10 mouse cellular contexts compared by ENCODE assay signal in the genomic region with DNA sequence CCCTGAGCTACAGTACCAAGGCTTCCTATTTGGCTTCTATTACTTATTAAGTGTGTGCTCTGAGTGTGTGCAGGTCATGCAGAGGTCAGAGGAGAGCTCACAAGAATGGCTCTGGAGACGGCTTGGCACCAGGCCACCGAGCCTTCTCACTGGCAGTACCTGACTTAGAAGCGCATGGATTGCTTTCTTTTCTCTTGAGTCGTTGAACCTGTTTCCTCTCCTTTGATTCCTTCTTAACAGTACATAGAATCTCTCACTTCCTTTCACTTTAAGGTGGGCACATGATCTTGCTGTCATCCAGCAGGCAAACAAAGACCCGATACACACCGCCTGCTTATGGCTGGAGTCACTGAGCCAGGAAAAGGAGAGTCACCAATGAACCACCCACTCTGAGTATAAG.
DNase-seq lines count a peak whose midpoint lies in the region; ATAC-seq and TF ChIP-seq lines count a peak whose summit lies in the region.
"Had no signal": no experiment of that assay in that cellular context is flagged by ENCODE, and none has a peak within 500 bp of the region (broad histone marks: within the 10 kb centered on the region; RNA-seq: fewer than 3 reads in every experiment).

No protein-coding gene starts in this region.

- H3K27me3 ChIP-seq in lung, postnatal 0 days (replicated peaks; ENCODE audit: insufficient read depth, low read length): no peaks in the 10 kb centered on the region
- H3K27me3 ChIP-seq in forebrain, embryonic 16.5 days (replicated peaks; ENCODE audit: control insufficient read depth, insufficient read depth, low read length): no peaks in the 10 kb centered on the region
- no peaks in the 10 kb centered on the region for H3K27me3 ChIP-seq in forebrain, embryonic 11.5 days (ENCODE audit: control insufficient read depth, insufficient read depth, low read length)
- H3K27me3 ChIP-seq: hindbrain, embryonic 15.5 days had no signal

- ATAC-seq in hematopoietic stem cell, adult 5-6 weeks (replicated peaks in 1 of 2; ENCODE audit: insufficient read depth in 1 of 2, low FRiP score in 2 of 2, low TSS enrichment in 1 of 2, low read depth in 1 of 2, poor library complexity in 2 of 2, severe bottlenecking in 2 of 2): peak; percentile 25 to 47; a peak in 1 of 4 replicates
- ATAC-seq in lung, postnatal 0 days: peak; percentile 86
- no peak for ATAC-seq in forebrain, embryonic 16.5 days
- ATAC-seq in forebrain, embryonic 11.5 days (replicated peaks; ENCODE audit: low FRiP score): no peak

- no peaks in the 10 kb centered on the region for H3K9me3 ChIP-seq in lung, postnatal 0 days (ENCODE audit: low read length)
- H3K9me3 ChIP-seq in forebrain, embryonic 16.5 days (ENCODE audit: control insufficient read depth, low read length): no peaks in the 10 kb centered on the region
- no peaks in the 10 kb centered on the region for H3K9me3 ChIP-seq in forebrain, embryonic 11.5 days (ENCODE audit: control insufficient read depth, low read length)
- H3K9me3 ChIP-seq: hindbrain, embryonic 15.5 days had no signal

- H3K27ac ChIP-seq in lung, postnatal 0 days (ENCODE audit: low read length): 0 out of 2 replicates have a peak overlapping the region, but pooled peaks have one; percentile 39
- no peak overlapping the region for H3K27ac ChIP-seq in forebrain, embryonic 16.5 days (ENCODE audit: low read length)
- no peak overlapping the region for H3K27ac ChIP-seq in forebrain, embryonic 11.5 days (ENCODE audit: low read depth, low read length)
- H3K27ac ChIP-seq: hindbrain, embryonic 15.5 days had no signal

- H3K36me3 ChIP-seq in lung, postnatal 0 days (ENCODE audit: insufficient read depth, low read length): no peaks in the 10 kb centered on the region
- no peaks in the 10 kb centered on the region for H3K36me3 ChIP-seq in forebrain, embryonic 16.5 days (ENCODE audit: control insufficient read depth, insufficient read depth)
- no peaks in the 10 kb centered on the region; the same call in 1 of the 2 replicates for H3K36me3 ChIP-seq in forebrain, embryonic 11.5 days (ENCODE audit: control insufficient read depth, insufficient read depth, low read length)
- H3K36me3 ChIP-seq: hindbrain, embryonic 15.5 days had no signal

- H3K4me3 ChIP-seq in lung, postnatal 0 days (ENCODE audit: low read depth, low read length): no peak overlapping the region
- no peak overlapping the region for H3K4me3 ChIP-seq in forebrain, embryonic 16.5 days (replicated peaks; ENCODE audit: low read length)
- H3K4me3 ChIP-seq in forebrain, embryonic 11.5 days (ENCODE audit: low read depth, low read length): no peak overlapping the region
- H3K4me3 ChIP-seq: hindbrain, embryonic 15.5 days; myocyte had no signal

- WGBS in lung, postnatal 0 days: 20% methylated on average over 6 of the region's 6 CpGs
- WGBS in forebrain, embryonic 16.5 days: 53% methylated on average over 6 of the region's 6 CpGs
- WGBS in forebrain, embryonic 11.5 days: 69% methylated on average over 6 of the region's 6 CpGs

- no peak overlapping the region for H3K4me2 ChIP-seq in lung, postnatal 0 days (replicated peaks; ENCODE audit: low read depth, low read length)
- H3K4me2 ChIP-seq in forebrain, embryonic 16.5 days (ENCODE audit: low read length): no peak overlapping the region
- no peak overlapping the region for H3K4me2 ChIP-seq in forebrain, embryonic 11.5 days (ENCODE audit: low read depth, low read length, severe bottlenecking)
- H3K4me2 ChIP-seq: hindbrain, embryonic 15.5 days had no signal

- H3K9ac ChIP-seq in lung, postnatal 0 days (replicated peaks; ENCODE audit: low read depth): no peak overlapping the region
- H3K9ac ChIP-seq in forebrain, embryonic 16.5 days (replicated peaks; ENCODE audit: low read depth, low read length): no peak overlapping the region
- H3K9ac ChIP-seq in forebrain, embryonic 11.5 days (ENCODE audit: low read length): no peak overlapping the region
- H3K9ac ChIP-seq: hindbrain, embryonic 15.5 days had no signal

- peak; percentile 50 for DNase-seq in 416B (ENCODE audit: low read depth)
- peak; percentile 58 for DNase-seq in T-cell, adult 2 months (ENCODE audit: low spot score)
- DNase-seq in lung, postnatal 0 days (ENCODE audit: low spot score): peak; percentile 75
- DNase-seq in right cerebral cortex, postnatal 14 days: no peak
- DNase-seq in layer of hippocampus, postnatal 36 days: no peak
- no peak for DNase-seq in forebrain, embryonic 11.5 days (ENCODE audit: low spot score)

- H3K4me1 ChIP-seq in lung, postnatal 0 days (ENCODE audit: insufficient read depth, low read depth, low read length): peaks cover 5% of the 10 kb centered on the region; the same call in 1 of the 2 replicates
- H3K4me1 ChIP-seq in forebrain, embryonic 16.5 days (replicated peaks; ENCODE audit: control insufficient read depth, insufficient read depth, low read length): peaks cover 6% of the 10 kb centered on the region; the same call in 1 of the 2 replicates
- no peaks in the 10 kb centered on the region for H3K4me1 ChIP-seq in forebrain, embryonic 11.5 days (replicated peaks; ENCODE audit: control insufficient read depth, insufficient read depth, low read length)
- H3K4me1 ChIP-seq: hindbrain, embryonic 15.5 days had no signal

- TF ChIP-seq EP300 in lung, postnatal 0 days (IDR thresholded peaks at IDR 0.05): no peak

- TF ChIP-seq CTCF in lung, postnatal 0 days (IDR thresholded peaks at IDR 0.05): no peak

Comparison
In these comparisons a context has a peak if more than half of its experiments do, and no peak if none do; other contexts are left out.
1. DNase-seq: peak in 416B (single experiment), T-cell, adult 2 months (single experiment) and lung, postnatal 0 days (single experiment); none in right cerebral cortex, postnatal 14 days (single experiment), layer of hippocampus, postnatal 36 days (0 of 2) and forebrain, embryonic 11.5 days (single experiment).
2. ATAC-seq: peak in hematopoietic stem cell, adult 5-6 weeks (2 of 2) and lung, postnatal 0 days (single experiment); none in forebrain, embryonic 16.5 days (single experiment) and forebrain, embryonic 11.5 days (single experiment).